Mouse (Mus musculus) MEL (cell line): ENCODE results near the gene Fstl5.

Experiments
- CTCF ChIP-seq, 3 experiments: IDR thresholded peaks in 2 of 3; conservative IDR thresholded peaks in 1 of 3; 2 replicates each; pipeline ENCODE4 v1.5.1; 2011 to 2012; ENCODE audit warnings: low read length in 3 of 3, low read depth in 2 of 3, mild to moderate bottlenecking in 2 of 3, improper control_type of control experiment in 1 of 3, inconsistent platforms in 1 of 3, mixed read lengths in 1 of 3, moderate library complexity in 1 of 3; ENCODE audit not compliant: control insufficient read depth in 1 of 3, insufficient read depth in 1 of 3, poor library complexity in 1 of 3, severe bottlenecking in 1 of 3
- MAFK ChIP-seq: IDR thresholded peaks from 2 replicates; pipeline ENCODE4 v1.6.1; 2011; ENCODE audit warnings: low read depth, mild to moderate bottlenecking, low read length, improper control_type of control experiment, borderline replicate concordance
- RAD21 ChIP-seq: IDR thresholded peaks from 2 replicates; pipeline ENCODE4 v1.6.1; 2011; ENCODE audit warnings: mild to moderate bottlenecking, low read depth, low read length, improper control_type of control experiment
- USF1 ChIP-seq: IDR thresholded peaks from 2 replicates; pipeline ENCODE4 v1.6.1; 2014; ENCODE audit warnings: low read depth, mild to moderate bottlenecking, inconsistent platforms, low read length, improper control_type of control experiment, moderate library complexity

DNA sequence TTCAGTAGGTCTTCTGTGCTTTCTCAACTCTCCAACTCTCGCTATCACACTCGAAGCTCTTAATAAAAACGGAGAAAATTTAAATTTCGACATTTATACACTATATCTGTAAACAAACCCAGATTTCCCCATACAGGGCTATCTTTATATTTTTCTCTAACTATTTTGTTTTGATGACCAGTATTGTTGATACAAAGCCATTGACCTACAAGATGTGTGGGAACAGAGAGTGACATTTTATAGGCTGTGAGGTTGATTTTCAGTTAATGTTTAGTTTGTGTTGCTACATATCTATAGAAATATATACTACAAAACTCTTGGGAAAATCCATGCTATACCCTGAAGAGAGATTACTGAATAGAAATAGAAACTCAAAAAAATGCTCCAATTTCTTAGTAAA, 262.9 kb downstream of the Fstl5 start:
- TF ChIP-seq CTCF (IDR thresholded peaks at IDR 0.05 in 2 of 3, conservative IDR thresholded peaks at IDR 0.05 in 1 of 3; ENCODE audit: control insufficient read depth in 1 of 3, insufficient read depth in 1 of 3, low read depth in 2 of 3, low read length in 3 of 3, poor library complexity in 1 of 3, severe bottlenecking in 1 of 3) (no peak), MAFK (no peak), RAD21 (no peak), USF1 (no peak)
